Mouse (Mus musculus) c-Kit-positive CD71-positive TER-119-negative erythroid progenitor cells, embryonic 14.5 days (primary cell): ENCODE data around the gene Gna11.

ENCODE experiments used
- DNase-seq: peaks from one replicate; pipeline ENCODE4 v3.0.0-alpha.2; 2013; ENCODE audit warnings: low read depth

Gna11 gene

GRCm38 (mm10) chr10:81505016-81505664 is 39.9 kb downstream of the Gna11 start:
- DNase-seq = no peak

- no peak for DNase-seq
Measured at GRCm38 (mm10) chr10:81502658-81503057, 42.3 kb downstream of the Gna11 start.

- no peak for DNase-seq
Measured at GRCm38 (mm10) chr10:81501863-81502262, 43.1 kb downstream of the Gna11 start.

DNA sequence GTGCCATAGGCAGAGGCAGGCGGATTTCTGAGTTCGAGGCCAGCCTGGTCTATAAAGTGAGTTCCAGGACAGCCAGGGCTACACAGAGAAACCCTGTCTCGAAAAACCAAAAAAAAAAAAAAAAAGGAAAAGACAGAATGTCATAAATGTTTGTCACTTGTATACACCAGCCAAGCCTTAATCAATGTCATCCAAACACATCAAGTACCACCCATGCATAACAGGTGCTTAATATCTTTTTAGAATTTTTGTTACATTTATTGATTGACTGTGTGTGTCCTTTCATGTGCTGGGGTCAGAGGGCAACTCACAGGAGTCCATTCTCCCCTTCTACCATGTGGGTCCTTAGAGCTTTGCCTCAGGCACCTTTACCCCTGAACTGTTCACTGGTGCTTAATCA is 45.0 kb downstream of the Gna11 start, which contains the start of gene S1pr4:
TSS of gene S1pr4 (minus strand) at position 101 of the 400 bp plus-strand sequence.
- DNase-seq = no peak

DNA sequence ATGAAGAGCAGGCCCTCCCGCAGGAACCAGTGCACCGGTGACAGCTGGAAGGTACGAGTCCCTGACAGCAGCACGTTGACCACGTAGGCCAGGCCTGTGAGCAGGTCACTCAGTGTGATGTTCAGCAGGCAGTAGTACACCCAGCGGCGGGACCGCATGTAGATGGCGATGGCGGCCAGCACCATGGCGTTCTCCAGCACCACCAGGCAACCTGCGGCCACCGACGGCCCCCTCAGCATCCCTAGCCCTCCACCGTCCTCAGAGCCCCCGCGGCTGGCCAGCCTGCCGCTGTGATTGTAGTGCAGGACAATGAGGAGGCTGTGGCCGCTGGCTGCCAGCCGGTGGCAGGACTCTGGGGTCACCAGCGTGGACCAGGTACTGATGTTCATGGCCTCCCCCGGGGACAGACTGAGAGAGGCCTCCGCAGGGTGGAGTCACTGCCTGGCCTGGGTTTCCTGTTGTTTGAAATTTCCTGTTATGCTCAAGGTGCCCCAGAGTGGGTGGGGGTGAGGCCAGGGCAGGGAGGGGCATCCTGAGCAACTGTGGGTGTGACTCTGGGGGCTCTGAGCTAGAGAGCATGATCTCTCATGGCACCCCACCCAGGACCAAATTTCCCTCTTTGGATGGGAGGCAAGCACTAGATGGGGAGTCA is 45.6 kb downstream of the Gna11 start:
- no peak for DNase-seq

DNA sequence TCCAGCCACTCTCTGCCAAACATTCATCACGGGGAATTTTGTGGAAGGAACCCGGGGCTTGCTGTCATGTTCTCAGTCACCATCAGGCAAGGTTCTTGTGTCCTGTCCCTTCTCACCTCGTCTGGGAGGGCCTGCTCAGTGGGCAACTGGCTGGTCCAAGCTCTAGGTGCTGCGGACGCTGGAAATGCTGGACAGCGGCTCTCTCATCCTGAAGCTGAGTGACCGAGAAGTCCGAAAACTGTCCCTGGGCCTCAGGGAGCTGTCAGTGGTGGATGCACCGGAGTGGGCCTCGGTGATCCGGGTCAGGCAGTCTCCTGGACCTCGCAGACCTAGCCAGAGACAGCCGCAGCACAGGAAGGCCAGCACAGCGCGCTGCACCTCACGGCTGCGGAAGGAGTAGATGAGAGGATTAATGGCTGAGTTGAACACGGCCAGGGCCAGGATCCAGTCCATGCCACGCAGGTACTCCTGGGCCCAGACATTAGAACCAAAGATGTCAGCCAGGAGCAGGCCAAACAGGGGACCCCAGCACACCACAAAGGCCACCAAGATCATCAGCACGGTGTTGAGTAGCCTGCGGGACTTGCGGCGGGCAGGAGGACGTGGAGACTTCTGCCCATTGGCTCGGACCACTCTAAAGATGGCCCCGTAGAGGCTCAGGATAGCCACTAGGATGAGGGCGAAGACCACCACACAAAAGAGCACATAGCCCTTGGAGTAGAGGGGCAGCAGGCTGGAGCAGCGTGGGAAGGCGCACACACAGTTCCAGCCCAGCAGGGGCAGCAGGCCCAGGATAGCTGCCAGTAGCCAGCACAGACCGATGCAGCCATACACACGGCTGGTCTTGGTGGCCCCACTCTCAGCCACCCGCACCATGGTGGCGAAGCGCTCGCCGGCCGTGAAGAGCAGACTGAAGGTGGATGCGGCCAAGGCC is 46.4 kb downstream of the Gna11 start:
- DNase-seq = no peak

DNA sequence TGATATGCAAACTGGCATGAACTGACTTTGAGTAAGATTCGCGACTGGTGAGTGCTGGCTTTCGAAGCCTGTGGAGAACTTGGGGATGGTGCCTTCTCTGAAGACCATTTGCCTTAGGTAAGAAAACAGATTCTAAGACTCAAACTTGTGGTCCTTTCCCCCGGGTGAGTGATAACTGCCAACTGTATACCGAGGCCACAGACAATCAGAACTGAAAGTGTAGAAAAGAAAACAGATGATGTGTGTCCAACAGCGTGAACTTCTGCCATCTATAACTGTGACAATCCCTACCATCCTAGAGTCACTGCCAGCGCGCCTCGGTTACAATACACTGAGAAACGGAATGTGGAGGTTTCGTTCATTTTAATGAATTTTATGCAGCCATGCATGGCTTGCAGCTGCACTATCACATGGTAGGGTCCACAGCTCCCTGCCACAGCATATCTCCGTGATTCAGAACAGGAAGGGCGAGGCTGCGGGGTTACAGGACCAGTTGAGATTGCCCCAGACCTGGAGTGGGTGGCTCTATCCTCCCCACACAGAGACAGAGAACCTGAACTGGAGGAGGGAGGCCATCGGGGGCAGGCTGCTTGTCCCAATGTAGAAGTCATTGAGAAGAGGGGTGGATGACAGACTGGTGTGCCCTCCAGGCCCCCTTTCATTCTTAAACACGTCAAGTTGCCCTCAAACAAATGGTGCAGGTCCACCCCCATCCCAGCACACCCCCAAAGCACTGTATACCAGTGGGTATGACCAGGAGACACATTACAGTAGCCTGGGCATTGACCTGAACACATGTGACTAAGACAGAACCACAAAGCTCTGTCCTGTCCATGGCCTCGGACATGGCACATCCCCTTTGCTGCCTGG is 47.4 kb downstream of the Gna11 start:
- no peak for DNase-seq

GRCm38 (mm10) chr10:81496969-81497368 is 48.0 kb downstream of the Gna11 start:
- DNase-seq = no peak

DNA sequence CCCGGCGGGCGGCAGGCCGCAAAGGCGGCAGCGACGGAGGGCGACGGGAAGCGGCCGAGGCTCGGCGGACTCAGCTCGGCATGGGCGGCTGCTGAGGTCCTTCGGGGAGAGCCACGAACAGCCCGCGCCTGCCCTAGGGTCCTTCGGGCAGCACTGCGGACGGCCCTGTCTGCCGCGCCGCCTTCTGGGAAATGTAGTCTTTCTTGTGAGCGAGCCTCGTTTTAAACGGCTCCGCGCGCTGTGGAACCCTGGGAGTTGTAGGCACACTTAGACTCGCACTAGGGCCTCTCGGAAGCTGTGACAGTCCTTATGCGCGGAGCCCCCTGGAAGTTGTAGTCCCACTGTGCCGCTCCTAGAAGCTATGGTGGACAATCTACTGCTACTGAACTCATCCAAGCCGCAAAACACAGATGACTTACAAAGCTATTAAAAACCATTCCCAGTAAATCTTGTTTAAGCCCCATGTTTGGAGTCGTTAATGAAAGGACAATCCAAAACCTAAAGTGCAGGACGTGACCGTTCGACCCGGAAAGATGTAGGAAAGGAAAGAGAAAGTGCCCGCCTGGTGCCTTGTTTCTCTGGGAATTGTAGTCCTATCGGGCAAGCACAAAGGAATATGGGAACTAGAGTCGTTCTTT is 48.6 kb downstream of the Gna11 start, which contains the start of gene Ncln:
TSS of gene Ncln (minus strand) at position 129 of the 638 bp plus-strand sequence.
- peak; percentile 95 for DNase-seq

DNA sequence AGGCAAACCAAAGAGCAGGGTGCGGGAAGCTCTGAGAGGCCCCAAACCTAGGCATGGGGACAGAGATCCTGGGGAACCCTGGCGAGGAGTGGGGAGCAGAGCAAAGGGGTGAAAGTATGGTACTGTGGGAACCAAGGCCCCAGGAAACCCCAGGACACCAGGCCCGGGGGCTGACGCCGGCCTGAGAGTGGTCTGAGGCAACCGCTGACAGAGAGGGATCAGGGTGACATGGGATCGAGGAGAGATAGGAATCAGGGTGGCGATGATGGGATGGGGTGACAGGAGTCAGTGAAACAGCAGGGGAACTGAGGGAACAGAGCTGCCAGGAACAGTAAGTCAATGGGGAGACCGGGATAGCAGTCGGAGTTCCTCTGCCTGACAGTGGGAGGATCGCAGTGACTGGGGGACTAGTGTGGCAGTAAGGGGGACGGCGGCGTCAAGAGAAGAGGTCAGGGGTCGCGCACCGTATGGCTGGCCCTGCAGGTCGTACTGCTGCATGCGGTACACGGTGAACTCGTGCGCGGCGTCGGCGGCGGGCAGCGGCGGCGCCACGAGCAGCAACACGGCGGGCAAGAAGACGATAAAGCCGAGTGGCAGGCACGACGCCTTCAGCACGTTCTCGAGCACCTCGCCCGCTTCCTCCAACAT is 49.2 kb downstream of the Gna11 start:
- no peak for DNase-seq

DNA sequence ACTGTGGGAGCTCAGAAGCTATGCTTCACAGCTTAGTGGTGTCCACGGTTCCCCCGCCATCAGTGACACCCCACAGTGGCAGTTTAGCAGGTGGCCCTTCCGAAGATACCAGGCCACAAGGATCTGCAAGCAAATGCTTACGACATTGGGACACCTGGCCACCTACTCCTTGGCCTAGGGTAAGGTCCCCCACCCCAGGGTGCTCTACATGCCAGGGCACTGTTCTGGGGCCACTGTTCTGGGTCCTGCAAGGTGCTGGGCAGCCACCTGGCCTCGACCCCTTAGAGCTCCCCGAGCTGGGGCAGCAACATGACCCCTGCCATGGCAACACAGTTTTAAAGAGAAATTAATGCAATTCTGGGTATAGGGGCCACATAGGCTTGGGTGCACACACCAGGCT is 49.8 kb downstream of the Gna11 start:
- DNase-seq = no peak

DNA sequence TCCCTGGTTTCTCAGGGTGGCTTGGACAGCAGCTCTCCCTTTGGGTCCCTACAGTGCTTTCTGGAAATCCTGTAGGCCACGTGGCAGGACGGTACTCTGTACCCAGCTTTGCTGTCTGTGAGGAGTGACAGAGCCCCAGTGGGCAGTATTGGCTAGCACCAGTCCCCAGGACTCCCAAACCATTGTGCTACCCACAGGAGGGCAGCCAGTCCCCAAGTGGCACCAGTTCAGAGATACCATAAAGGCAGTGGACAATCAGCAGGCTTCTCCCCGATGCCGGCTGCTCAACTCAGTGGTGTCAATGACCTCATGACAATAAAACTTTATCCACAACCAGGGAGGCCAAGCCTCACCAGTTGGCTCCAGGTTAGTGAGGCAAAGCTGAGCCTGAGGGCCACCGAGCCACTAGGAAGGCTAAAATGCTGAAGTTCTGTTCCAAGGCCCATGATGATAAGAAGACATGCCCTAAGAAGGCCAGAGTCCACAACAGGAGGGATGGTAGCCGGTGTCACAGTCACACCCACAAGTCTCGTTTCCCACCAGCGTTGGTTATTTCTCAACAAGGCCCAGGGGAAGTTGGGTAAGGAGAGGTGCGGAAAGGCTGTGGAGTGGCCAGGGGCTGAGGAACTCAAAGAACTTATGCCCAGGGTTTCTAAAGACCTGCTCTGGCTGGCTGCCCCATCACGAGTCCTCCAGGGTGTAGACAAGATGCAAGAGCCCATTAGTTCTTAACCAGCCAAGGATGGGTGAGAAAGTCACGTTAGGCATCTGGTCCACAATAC is 50.5 kb downstream of the Gna11 start:
- no peak for DNase-seq

GRCm38 (mm10) chr10:81493601-81494220 is 51.3 kb downstream of the Gna11 start:
- DNase-seq = no peak

DNA sequence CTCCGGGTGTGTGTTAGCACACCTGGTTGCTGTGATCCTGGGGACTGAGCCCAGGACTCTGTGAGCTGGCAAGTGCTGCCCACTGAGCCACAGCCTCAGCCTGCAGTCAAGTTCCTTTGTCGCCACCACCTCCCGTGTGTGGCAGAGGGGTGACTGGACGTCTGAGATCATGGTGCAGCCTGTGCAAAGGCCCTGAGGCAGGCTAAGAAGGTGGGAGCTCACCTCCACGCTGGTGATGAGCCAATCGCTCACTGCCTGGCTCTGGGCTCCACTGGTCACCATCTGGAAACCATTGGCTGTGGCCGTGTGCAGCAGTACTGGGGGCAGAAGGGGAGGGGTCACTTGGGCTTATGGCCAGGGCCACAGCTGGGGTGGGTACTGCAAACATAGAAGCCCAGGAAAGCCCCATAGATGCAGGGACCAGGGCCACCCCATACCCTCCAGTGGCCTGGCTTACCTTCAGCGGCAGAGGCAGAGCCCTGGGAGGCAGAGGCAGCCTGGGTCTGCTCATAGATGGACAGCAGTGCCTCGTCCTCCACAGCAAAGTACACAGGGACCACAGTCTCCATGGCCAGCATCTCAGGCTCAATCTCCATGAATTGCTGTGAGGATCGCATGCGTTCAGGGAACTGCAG is 52.3 kb downstream of the Gna11 start:
- no peak for DNase-seq

- no peak for DNase-seq
Measured at GRCm38 (mm10) chr10:81491018-81491417, 54.0 kb downstream of the Gna11 start.

DNA sequence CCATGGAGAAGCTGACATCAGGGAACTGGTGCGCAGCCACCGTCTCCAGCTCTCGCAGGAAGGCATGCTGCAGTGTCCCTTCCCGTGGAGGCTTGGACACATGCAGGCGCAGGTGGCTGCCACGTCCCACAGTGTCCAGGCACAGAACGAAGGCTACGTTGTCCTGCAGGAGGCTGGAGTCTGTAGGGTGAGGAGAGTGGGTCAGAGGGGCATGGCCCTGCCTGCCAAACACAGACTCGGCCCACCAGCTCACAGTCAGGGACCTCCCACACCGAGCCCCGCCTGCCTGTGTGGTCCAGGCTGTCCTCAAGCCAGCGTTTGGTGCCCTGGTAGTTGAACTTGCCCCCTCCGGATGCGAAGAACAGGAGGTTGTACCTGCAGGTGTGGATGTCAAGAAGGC is 55.0 kb downstream of the Gna11 start:
- no peak for DNase-seq

DNA sequence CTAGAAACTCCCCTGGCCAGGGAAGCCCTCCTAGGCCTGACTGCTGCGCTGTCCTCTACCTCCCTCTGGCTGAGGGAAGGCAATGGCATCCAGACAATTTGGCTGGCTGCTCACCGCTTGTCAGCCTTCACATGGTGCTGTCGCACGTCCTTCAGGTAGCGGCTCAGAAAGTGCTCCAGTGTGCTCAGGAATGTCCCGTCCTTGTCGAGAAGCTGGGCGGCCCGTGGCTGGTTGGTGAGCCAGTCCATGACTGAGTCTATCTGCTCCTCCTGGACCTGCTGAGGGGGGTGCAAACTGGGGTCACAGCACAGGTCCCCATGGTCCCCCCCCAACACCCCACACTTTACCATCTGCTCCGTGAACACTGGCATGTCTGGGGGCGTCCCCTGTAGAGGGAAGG is 56.9 kb downstream of the Gna11 start:
- no peak for DNase-seq

DNA sequence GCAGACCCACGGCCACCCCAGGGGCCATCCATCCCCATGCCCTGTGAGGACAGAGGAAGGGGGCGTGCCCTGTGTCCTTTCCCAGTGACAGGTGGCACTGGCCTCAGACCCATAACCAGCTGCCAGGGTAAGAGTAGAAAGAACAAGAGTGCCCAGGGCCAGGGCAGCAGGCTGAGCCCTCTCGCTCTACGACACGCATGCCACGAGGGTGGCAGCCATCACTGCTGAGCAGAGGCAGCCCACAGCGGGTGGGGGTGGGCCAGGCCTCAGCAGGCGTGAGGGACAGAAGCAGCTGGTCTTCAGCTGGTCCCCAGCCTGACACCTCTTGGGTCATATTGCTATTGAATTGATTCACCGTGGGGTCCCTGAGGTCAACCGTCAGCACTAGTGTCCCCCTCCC is 58.5 kb downstream of the Gna11 start:
- no peak for DNase-seq

GRCm38 (mm10) chr10:81485479-81486018 is 59.4 kb downstream of the Gna11 start:
- DNase-seq = no peak
